Mouse (Mus musculus) fat pad, adult 2 months (tissue): ENCODE measurements around the gene 4933421I07Rik.

Experiments
- DNase-seq: peaks from one replicate; pipeline ENCODE4 v3.0.0-alpha.2; 2011; ENCODE audit warnings: low read depth, low spot score; ENCODE audit errors: extremely low read depth

The 4933421I07Rik gene

DNA sequence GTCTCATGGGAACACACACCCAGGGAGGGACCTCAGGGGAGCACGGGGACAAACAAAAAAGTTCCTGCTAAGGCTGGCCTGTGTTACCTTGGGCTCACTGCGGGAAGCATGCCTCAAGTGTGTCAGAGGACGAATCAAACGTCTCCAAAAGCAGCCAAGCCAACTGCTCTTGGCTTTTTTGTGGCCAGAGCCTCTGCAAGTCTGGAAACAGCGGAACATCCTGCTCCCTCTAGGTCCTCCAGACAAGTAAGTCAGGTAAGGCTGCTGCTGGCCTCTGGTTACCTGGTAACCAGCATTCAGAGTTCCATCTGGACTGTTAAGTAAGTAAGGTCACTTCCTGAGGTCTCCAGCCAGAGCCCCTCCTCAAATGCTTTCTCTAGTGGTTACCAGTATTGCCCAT, at the start of gene 4933421I07Rik:
TSS of gene 4933421I07Rik (minus strand) at position 271 of the 400 bp plus-strand sequence.
- DNase-seq, result no peak

DNA sequence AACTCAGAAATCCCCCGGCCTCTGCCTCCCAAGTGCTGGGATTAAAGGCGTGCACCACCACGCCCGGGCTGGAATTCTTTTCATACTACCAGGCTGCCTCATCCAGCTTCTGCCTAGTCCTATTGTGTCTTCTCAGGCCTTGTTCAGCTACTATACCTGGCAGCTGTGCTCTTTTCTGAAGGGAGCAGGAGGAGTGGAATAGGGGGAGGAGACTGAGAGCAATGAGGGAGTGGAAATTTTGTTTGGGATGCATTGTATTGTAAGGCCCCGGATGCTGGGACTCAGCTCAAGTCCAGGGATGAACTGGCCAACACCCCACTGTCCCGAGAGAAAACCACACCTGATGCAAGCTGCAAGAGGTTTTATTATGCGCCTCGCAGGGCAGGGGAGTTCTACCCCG, 49.4 kb upstream of the 4933421I07Rik start:
- DNase-seq, result no peak

DNA sequence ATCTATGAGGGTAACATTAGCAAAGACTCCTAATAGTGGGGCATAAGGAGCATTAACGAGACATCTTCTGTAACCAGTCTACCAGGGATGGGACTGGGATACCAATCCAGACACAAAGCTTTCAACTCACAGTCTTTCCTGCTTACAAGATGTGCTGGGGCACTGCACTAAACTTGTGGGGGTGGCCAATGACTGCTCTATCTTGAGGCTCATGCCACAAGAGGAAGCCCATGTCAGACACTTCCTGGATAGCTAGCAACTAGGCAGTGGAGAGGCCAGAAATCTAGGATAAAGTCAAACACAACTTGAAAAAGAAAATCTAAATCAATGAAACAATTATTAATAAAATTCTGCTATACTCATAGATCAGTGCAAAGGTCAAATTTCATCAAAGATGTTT, 48.3 kb upstream of the 4933421I07Rik start:
- no peak for DNase-seq

DNA sequence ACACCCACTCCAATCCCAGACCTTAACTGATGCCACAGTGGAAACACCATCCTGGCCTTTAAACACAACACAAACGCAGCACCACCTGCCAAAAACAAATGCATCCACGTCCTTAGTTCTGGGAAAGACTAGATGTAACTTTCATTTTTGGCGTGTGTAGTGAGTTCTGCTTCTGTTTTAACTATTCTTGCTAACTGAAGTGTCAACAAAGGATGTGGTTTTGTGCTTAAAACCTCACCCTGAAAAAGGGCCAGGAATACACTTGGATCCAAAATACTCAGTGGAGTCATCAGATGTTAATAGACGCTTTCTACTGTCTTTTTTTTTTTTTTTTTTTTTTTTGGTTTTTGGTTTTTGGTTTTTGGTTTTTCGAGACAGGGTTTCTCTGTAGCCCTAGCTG, 42.9 kb upstream of the 4933421I07Rik start:
- no peak for DNase-seq

DNA sequence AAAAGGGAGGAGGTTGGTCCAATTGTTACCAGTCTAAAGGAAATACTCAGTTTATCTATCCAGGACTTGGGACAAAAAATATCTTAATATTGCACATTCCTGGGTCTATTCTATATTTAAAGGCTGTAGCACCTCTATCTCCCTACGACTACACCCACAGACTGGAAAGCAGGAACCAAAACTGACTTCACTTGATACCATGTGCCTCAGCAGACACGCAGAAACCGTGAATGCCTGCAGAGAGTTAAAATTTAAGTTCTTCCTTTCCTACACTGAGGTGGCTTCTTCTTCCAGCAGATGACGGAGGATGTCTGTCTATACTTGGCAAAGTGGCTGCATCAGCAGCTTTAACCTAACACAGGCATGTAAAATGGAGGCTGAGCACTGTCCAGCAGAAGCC, 42.4 kb upstream of the 4933421I07Rik start:
- DNase-seq, result no peak

DNA sequence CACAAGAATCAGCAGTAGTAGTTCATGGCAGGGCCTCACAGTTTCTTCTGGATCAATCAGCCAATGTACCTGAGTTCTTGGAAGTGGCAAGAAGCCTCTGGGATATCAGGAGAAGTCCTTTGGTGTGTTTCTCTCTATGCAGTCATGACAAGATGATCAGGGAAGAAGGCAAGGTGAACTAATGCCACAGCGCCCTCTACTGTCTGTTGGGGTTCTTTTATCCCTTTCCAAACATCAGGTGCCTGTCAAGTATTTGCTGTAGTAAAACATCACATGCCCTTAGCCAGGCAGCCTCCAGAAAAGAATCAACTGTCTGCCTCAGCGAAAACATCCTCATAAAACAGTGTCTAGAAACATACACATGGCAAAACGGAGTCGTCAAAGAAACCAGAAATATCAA, 6.7 kb upstream of the 4933421I07Rik start:
- no peak for DNase-seq

DNA sequence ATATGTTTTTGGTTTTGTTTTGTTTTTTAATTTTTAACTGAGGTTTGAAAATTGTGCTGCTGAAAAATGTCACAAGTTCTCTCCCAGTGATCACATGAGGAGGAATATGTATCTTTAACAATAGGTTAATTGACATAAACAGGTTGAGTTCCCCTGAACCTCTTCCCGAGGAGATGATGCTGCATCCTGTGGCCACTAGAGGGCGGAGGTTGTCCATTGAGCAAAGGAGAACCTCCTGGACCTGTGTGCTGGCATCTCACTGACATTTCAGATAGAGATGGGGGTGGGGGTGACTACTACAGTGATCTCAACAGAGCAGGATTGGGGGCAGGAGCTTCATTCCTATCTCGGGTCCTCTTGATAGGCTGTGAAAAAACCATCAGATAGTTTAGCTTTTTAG, 2.7 kb upstream of the 4933421I07Rik start:
- DNase-seq, result no peak

DNA sequence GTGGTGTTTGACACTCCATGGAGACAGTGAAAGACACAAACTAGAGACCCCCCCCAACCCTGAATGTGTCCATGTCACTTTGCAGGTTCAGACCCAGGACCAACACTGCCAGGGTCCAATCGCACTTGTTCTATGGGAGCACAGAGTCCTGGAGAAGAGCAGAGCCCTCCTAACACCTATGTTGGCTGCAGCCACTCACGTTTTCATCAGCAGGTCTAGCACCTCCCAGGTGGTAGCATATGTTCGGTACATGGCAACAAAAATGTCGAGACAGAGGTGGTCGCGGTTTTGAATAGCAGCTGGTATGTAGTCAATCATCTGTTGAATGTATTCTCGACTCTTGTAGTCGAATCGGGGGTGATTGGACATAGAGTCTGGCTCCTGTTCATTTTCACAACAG, 568 bp downstream of the 4933421I07Rik start:
- DNase-seq, result no peak
